Mouse (Mus musculus): Measurements from ENCODE around the gene Cpxm1. TPM values are rescaled to one million over a fixed set of nuclear protein-coding genes. Genes with fewer than 3 reads are reported as not detected.

Gene Cpxm1
- polyA plus RNA-seq (2015; fragmentation: Nextera tagmentation; extraction: Ambion mirVana): 5.3 and 7.2 TPM in 2 replicates

- DNase-seq: no peak
- Histone ChIP-seq H3K4me1 (replicated peaks) (peaks cover 14% of the 10 kb centered on the region; the same call in 1 of the 2 replicates), H3K9ac (peak within 1 kb of the TSS; percentile 48), H3K4me3 (replicated peaks) (peak within 1 kb of the TSS; percentile 53), H3K9me3 (replicated peaks) (no peaks in the 10 kb centered on the region), H3K4me2 (peak within 1 kb of the TSS; percentile 65), H3K36me3 (no peaks in the 10 kb centered on the region), H3K27ac (no peak within 1 kb of the TSS), H3K27me3 (peaks cover 42% of the 10 kb centered on the region)
- peak; percentile 51; the same call in 1 of the 2 replicates for ATAC-seq (ENCODE audit: low read depth)
- WGBS (ENCODE audit: insufficient replicate concordance): 2% methylated on average over 39 of the region's 53 CpGs
Measured at GRCm38 (mm10) chr2:130397186-130397985, at the start of gene Cpxm1. Cpxm1 (minus strand) TSS chr2:130397574.

- no peak overlapping the region for H3K9ac ChIP-seq
- H3K27me3 ChIP-seq: no peaks in the 10 kb centered on the region
- no peak overlapping the region for H3K4me3 ChIP-seq (replicated peaks)
- no peaks in the 10 kb centered on the region for H3K9me3 ChIP-seq (replicated peaks)
- WGBS (ENCODE audit: insufficient replicate concordance): 57% methylated on average over 10 of the region's 10 CpGs
- H3K4me2 ChIP-seq: no peak overlapping the region
- H3K4me1 ChIP-seq (replicated peaks): peaks cover 41% of the 10 kb centered on the region
- no peak overlapping the region for H3K27ac ChIP-seq
- H3K36me3 ChIP-seq: peaks cover 76% of the 10 kb centered on the region
- ATAC-seq (ENCODE audit: low read depth) (peak; percentile 81), DNase-seq (peak; percentile 50)
Measured at GRCm38 (mm10) chr2:130442162-130442561, 44.8 kb upstream of the Cpxm1 start.

- ATAC-seq (ENCODE audit: low read depth): peak; percentile 42; the same call in 1 of the 2 replicates
- Histone ChIP-seq H3K4me2 (no peak overlapping the region), H3K9me3 (replicated peaks) (no peaks in the 10 kb centered on the region), H3K27me3 (no peaks in the 10 kb centered on the region), H3K4me3 (replicated peaks) (no peak overlapping the region), H3K4me1 (replicated peaks) (peaks cover 41% of the 10 kb centered on the region), H3K9ac (no peak overlapping the region), H3K36me3 (peaks cover 75% of the 10 kb centered on the region), H3K27ac (no peak overlapping the region; the same call in 1 of the 2 replicates)
- 77% methylated on average over 4 of the region's 4 CpGs for WGBS (ENCODE audit: insufficient replicate concordance)
- DNase-seq: no peak
Measured at GRCm38 (mm10) chr2:130439840-130440480, 42.6 kb upstream of the Cpxm1 start.

GRCm38 (mm10) chr2:130438861-130439260 lies 41.5 kb upstream of the Cpxm1 start:
- H3K4me3 ChIP-seq (replicated peaks): no peak overlapping the region
- ATAC-seq (ENCODE audit: low read depth) (no peak), DNase-seq (no peak)
- no peaks in the 10 kb centered on the region for H3K27me3 ChIP-seq
- H3K36me3 ChIP-seq: peaks cover 66% of the 10 kb centered on the region
- no peak overlapping the region for H3K4me2 ChIP-seq
- H3K27ac ChIP-seq: no peak overlapping the region
- no peak overlapping the region for H3K9ac ChIP-seq
- peaks cover 41% of the 10 kb centered on the region for H3K4me1 ChIP-seq (replicated peaks)
- 81% methylated on average over 3 of the region's 3 CpGs for WGBS (ENCODE audit: insufficient replicate concordance)
- H3K9me3 ChIP-seq (replicated peaks): no peaks in the 10 kb centered on the region

GRCm38 (mm10) chr2:130436769-130437168 lies 39.4 kb upstream of the Cpxm1 start:
- H3K4me2 ChIP-seq: no peak overlapping the region
- no peak for DNase-seq
- 84% methylated on average over 1 of the region's 1 CpGs for WGBS (ENCODE audit: insufficient replicate concordance)
- H3K9me3 ChIP-seq (replicated peaks): no peaks in the 10 kb centered on the region
- H3K27ac ChIP-seq: no peak overlapping the region
- H3K36me3 ChIP-seq: peaks cover 51% of the 10 kb centered on the region
- H3K9ac ChIP-seq: no peak overlapping the region
- ATAC-seq (ENCODE audit: low read depth): no peak
- peaks cover 38% of the 10 kb centered on the region for H3K4me1 ChIP-seq (replicated peaks)
- H3K4me3 ChIP-seq (replicated peaks): no peak overlapping the region
- no peaks in the 10 kb centered on the region for H3K27me3 ChIP-seq

- no peak overlapping the region for H3K4me2 ChIP-seq
- DNase-seq (no peak), ATAC-seq (ENCODE audit: low read depth) (no peak)
- no peak overlapping the region for H3K9ac ChIP-seq
- H3K9me3 ChIP-seq (replicated peaks): no peaks in the 10 kb centered on the region
- H3K27ac ChIP-seq: no peak overlapping the region; the same call in 1 of the 2 replicates
- peaks cover 28% of the 10 kb centered on the region for H3K4me1 ChIP-seq (replicated peaks)
- no peaks in the 10 kb centered on the region for H3K27me3 ChIP-seq
- peaks cover 32% of the 10 kb centered on the region for H3K36me3 ChIP-seq
- 25% methylated on average over 4 of the region's 4 CpGs for WGBS (ENCODE audit: insufficient replicate concordance)
- H3K4me3 ChIP-seq (replicated peaks): no peak overlapping the region
Measured at GRCm38 (mm10) chr2:130433152-130433551, 35.8 kb upstream of the Cpxm1 start.

GRCm38 (mm10) chr2:130432157-130432556 lies 34.8 kb upstream of the Cpxm1 start:
- no peak overlapping the region for H3K27ac ChIP-seq
- H3K4me2 ChIP-seq: no peak overlapping the region
- H3K9ac ChIP-seq: no peak overlapping the region
- H3K36me3 ChIP-seq: peaks cover 28% of the 10 kb centered on the region
- no peaks in the 10 kb centered on the region for H3K9me3 ChIP-seq (replicated peaks)
- 73% methylated on average over 3 of the region's 3 CpGs for WGBS (ENCODE audit: insufficient replicate concordance)
- H3K4me3 ChIP-seq (replicated peaks): no peak overlapping the region
- DNase-seq (no peak), ATAC-seq (ENCODE audit: low read depth) (no peak)
- H3K27me3 ChIP-seq: no peaks in the 10 kb centered on the region
- peaks cover 37% of the 10 kb centered on the region for H3K4me1 ChIP-seq (replicated peaks)

GRCm38 (mm10) chr2:130430484-130430883 lies 33.1 kb upstream of the Cpxm1 start:
- H3K27me3 ChIP-seq: no peaks in the 10 kb centered on the region
- no peak overlapping the region for H3K27ac ChIP-seq
- H3K4me3 ChIP-seq (replicated peaks): no peak overlapping the region
- H3K4me1 ChIP-seq (replicated peaks): peaks cover 51% of the 10 kb centered on the region
- H3K4me2 ChIP-seq: no peak overlapping the region
- DNase-seq (no peak), ATAC-seq (ENCODE audit: low read depth) (no peak)
- no peaks in the 10 kb centered on the region for H3K9me3 ChIP-seq (replicated peaks)
- H3K36me3 ChIP-seq: peaks cover 28% of the 10 kb centered on the region
- H3K9ac ChIP-seq: no peak overlapping the region
- 61% methylated on average over 3 of the region's 3 CpGs for WGBS (ENCODE audit: insufficient replicate concordance)

GRCm38 (mm10) chr2:130429851-130430250 lies 32.5 kb upstream of the Cpxm1 start:
- 61% methylated on average over 2 of the region's 2 CpGs for WGBS (ENCODE audit: insufficient replicate concordance)
- no peak overlapping the region for H3K4me3 ChIP-seq (replicated peaks)
- H3K9me3 ChIP-seq (replicated peaks): no peaks in the 10 kb centered on the region
- ATAC-seq (ENCODE audit: low read depth) (no peak), DNase-seq (no peak)
- no peak overlapping the region for H3K4me2 ChIP-seq
- peaks cover 28% of the 10 kb centered on the region for H3K36me3 ChIP-seq
- no peaks in the 10 kb centered on the region for H3K27me3 ChIP-seq
- peaks cover 57% of the 10 kb centered on the region for H3K4me1 ChIP-seq (replicated peaks)
- H3K27ac ChIP-seq: no peak overlapping the region
- H3K9ac ChIP-seq: 0 out of 2 replicates have a peak overlapping the region, but pooled peaks have one; percentile 19

- Histone ChIP-seq H3K9me3 (replicated peaks) (no peaks in the 10 kb centered on the region), H3K4me3 (replicated peaks) (peak overlapping the region; percentile 83), H3K27me3 (no peaks in the 10 kb centered on the region), H3K9ac (peak overlapping the region; percentile 84), H3K36me3 (peaks cover 20% of the 10 kb centered on the region), H3K27ac (peak overlapping the region; percentile 77), H3K4me2 (peak overlapping the region; percentile 95), H3K4me1 (replicated peaks) (peaks cover 60% of the 10 kb centered on the region)
- ATAC-seq (ENCODE audit: low read depth) (no peak; the same call in 1 of the 2 replicates), DNase-seq (no peak)
- 19% methylated on average over 5 of the region's 5 CpGs for WGBS (ENCODE audit: insufficient replicate concordance)
Measured at GRCm38 (mm10) chr2:130425112-130425511, 27.7 kb upstream of the Cpxm1 start.

GRCm38 (mm10) chr2:130424126-130424853 lies 26.9 kb upstream of the Cpxm1 start, which contains the start of the genes Vps16 and Pced1a:
Vps16 (plus strand) TSS chr2:130424339.
Pced1a (minus strand) TSS chr2:130424701.
- H3K4me1 ChIP-seq (replicated peaks): peaks cover 53% of the 10 kb centered on the region
- WGBS (ENCODE audit: insufficient replicate concordance): under 1% methylated on average over 58 of the region's 58 CpGs
- no peaks in the 10 kb centered on the region for H3K27me3 ChIP-seq
- H3K27ac ChIP-seq: peak within 1 kb of the TSS; percentile 77
- ATAC-seq (ENCODE audit: low read depth) (peak; percentile 92), DNase-seq (peak; percentile 86)
- H3K4me2 ChIP-seq: peak within 1 kb of the TSS; percentile 95
- peak within 1 kb of the TSS; percentile 84 for H3K9ac ChIP-seq
- peaks cover 20% of the 10 kb centered on the region for H3K36me3 ChIP-seq
- no peaks in the 10 kb centered on the region for H3K9me3 ChIP-seq (replicated peaks)
- H3K4me3 ChIP-seq (replicated peaks): peak within 1 kb of the TSS; percentile 83
